Mouse (Mus musculus): ENCODE results near the gene Galntl6. TPM values are rescaled to one million over a fixed set of nuclear protein-coding genes. Genes with fewer than 3 reads are reported as not detected.

Galntl6 gene
- polyA plus RNA-seq, 1 experiment from 2014 or later, result 0.06 TPM

- H3K27me3 ChIP-seq (replicated peaks; ENCODE audit: insufficient read depth, low read length), result no peaks in the 10 kb centered on the region
- TF ChIP-seq EP300 (IDR thresholded peaks at IDR 0.05) (no peak), CTCF (IDR thresholded peaks at IDR 0.05) (no peak)
- H3K4me3 ChIP-seq (ENCODE audit: low read depth, low read length), result no peak overlapping the region
- no peaks in the 10 kb centered on the region for H3K4me1 ChIP-seq (ENCODE audit: insufficient read depth, low read depth, low read length)
- no peak for DNase-seq (ENCODE audit: low spot score)
- ATAC-seq, result no peak
- H3K4me2 ChIP-seq (replicated peaks; ENCODE audit: low read depth, low read length), result no peak overlapping the region
- no peaks in the 10 kb centered on the region for H3K36me3 ChIP-seq (ENCODE audit: insufficient read depth, low read length)
- no peaks in the 10 kb centered on the region for H3K9me3 ChIP-seq (ENCODE audit: low read length)
- H3K9ac ChIP-seq (replicated peaks; ENCODE audit: low read depth), result no peak overlapping the region
- 36% methylated on average over 3 of the region's 3 CpGs for WGBS
- H3K27ac ChIP-seq (ENCODE audit: low read length), result no peak overlapping the region
Measured at GRCm38 (mm10) chr8:57959136-57959535, 953.3 kb downstream of the Galntl6 start.

- Histone ChIP-seq H3K27me3 (replicated peaks; ENCODE audit: insufficient read depth, low read length) (no peaks in the 10 kb centered on the region), H3K27ac (ENCODE audit: low read length) (no peak overlapping the region), H3K36me3 (ENCODE audit: insufficient read depth, low read length) (no peaks in the 10 kb centered on the region), H3K4me2 (replicated peaks; ENCODE audit: low read depth, low read length) (no peak overlapping the region), H3K9ac (replicated peaks; ENCODE audit: low read depth) (no peak overlapping the region), H3K4me1 (ENCODE audit: insufficient read depth, low read depth, low read length) (no peaks in the 10 kb centered on the region), H3K9me3 (ENCODE audit: low read length) (no peaks in the 10 kb centered on the region), H3K4me3 (ENCODE audit: low read depth, low read length) (no peak overlapping the region)
- 25% methylated on average over 16 of the region's 16 CpGs for WGBS
- DNase-seq (ENCODE audit: low spot score), result no peak
- TF ChIP-seq EP300 (IDR thresholded peaks at IDR 0.05) (no peak), CTCF (IDR thresholded peaks at IDR 0.05) (no peak)
- no peak for ATAC-seq
Measured at GRCm38 (mm10) chr8:57958121-57958901, 954.1 kb downstream of the Galntl6 start.

GRCm38 (mm10) chr8:57955501-57955900, 956.9 kb downstream of the Galntl6 start:
- Histone ChIP-seq H3K4me2 (replicated peaks; ENCODE audit: low read depth, low read length) (no peak overlapping the region), H3K9ac (replicated peaks; ENCODE audit: low read depth) (no peak overlapping the region), H3K27ac (ENCODE audit: low read length) (no peak overlapping the region), H3K4me1 (ENCODE audit: insufficient read depth, low read depth, low read length) (no peaks in the 10 kb centered on the region), H3K9me3 (ENCODE audit: low read length) (no peaks in the 10 kb centered on the region), H3K36me3 (ENCODE audit: insufficient read depth, low read length) (no peaks in the 10 kb centered on the region), H3K4me3 (ENCODE audit: low read depth, low read length) (no peak overlapping the region), H3K27me3 (replicated peaks; ENCODE audit: insufficient read depth, low read length) (no peaks in the 10 kb centered on the region)
- DNase-seq (ENCODE audit: low spot score) (no peak), ATAC-seq (no peak)
- 73% methylated on average over 7 of the region's 7 CpGs for WGBS
- TF ChIP-seq EP300 (IDR thresholded peaks at IDR 0.05) (no peak), CTCF (IDR thresholded peaks at IDR 0.05) (no peak)

- H3K4me3 ChIP-seq (ENCODE audit: low read depth, low read length), result no peak overlapping the region
- no peaks in the 10 kb centered on the region for H3K36me3 ChIP-seq (ENCODE audit: insufficient read depth, low read length)
- no peaks in the 10 kb centered on the region for H3K4me1 ChIP-seq (ENCODE audit: insufficient read depth, low read depth, low read length)
- no peaks in the 10 kb centered on the region for H3K9me3 ChIP-seq (ENCODE audit: low read length)
- ATAC-seq (no peak), DNase-seq (ENCODE audit: low spot score) (no peak)
- no peak overlapping the region for H3K27ac ChIP-seq (ENCODE audit: low read length)
- H3K4me2 ChIP-seq (replicated peaks; ENCODE audit: low read depth, low read length), result no peak overlapping the region
- H3K9ac ChIP-seq (replicated peaks; ENCODE audit: low read depth), result no peak overlapping the region
- WGBS, result 68% methylated on average over 2 of the region's 2 CpGs
- H3K27me3 ChIP-seq (replicated peaks; ENCODE audit: insufficient read depth, low read length), result no peaks in the 10 kb centered on the region
- TF ChIP-seq CTCF (IDR thresholded peaks at IDR 0.05), result no peak
- TF ChIP-seq EP300 (IDR thresholded peaks at IDR 0.05), result no peak
Measured at GRCm38 (mm10) chr8:57941113-57941512, 971.3 kb downstream of the Galntl6 start.

- Histone ChIP-seq H3K27me3 (replicated peaks; ENCODE audit: insufficient read depth, low read length) (no peaks in the 10 kb centered on the region), H3K9ac (replicated peaks; ENCODE audit: low read depth) (no peak overlapping the region), H3K4me3 (ENCODE audit: low read depth, low read length) (no peak overlapping the region), H3K4me1 (ENCODE audit: insufficient read depth, low read depth, low read length) (no peaks in the 10 kb centered on the region), H3K9me3 (ENCODE audit: low read length) (no peaks in the 10 kb centered on the region), H3K4me2 (replicated peaks; ENCODE audit: low read depth, low read length) (no peak overlapping the region; the same call in 1 of the 2 replicates), H3K36me3 (ENCODE audit: insufficient read depth, low read length) (no peaks in the 10 kb centered on the region), H3K27ac (ENCODE audit: low read length) (no peak overlapping the region)
- TF ChIP-seq CTCF (IDR thresholded peaks at IDR 0.05), result no peak
- TF ChIP-seq EP300 (IDR thresholded peaks at IDR 0.05), result no peak
- DNase-seq (ENCODE audit: low spot score), result no peak
- ATAC-seq, result no peak
- 53% methylated on average over 5 of the region's 5 CpGs for WGBS
Measured at GRCm38 (mm10) chr8:57939856-57940420, 972.5 kb downstream of the Galntl6 start.

- ATAC-seq (no peak), DNase-seq (ENCODE audit: low spot score) (peak; percentile 55)
- H3K36me3 ChIP-seq (ENCODE audit: insufficient read depth, low read length), result no peaks in the 10 kb centered on the region
- H3K9ac ChIP-seq (replicated peaks; ENCODE audit: low read depth), result no peak overlapping the region
- no peaks in the 10 kb centered on the region for H3K4me1 ChIP-seq (ENCODE audit: insufficient read depth, low read depth, low read length)
- TF ChIP-seq EP300 (IDR thresholded peaks at IDR 0.05) (no peak), CTCF (IDR thresholded peaks at IDR 0.05) (peak; percentile 87)
- H3K4me2 ChIP-seq (replicated peaks; ENCODE audit: low read depth, low read length), result no peak overlapping the region; the same call in 1 of the 2 replicates
- H3K27me3 ChIP-seq (replicated peaks; ENCODE audit: insufficient read depth, low read length), result no peaks in the 10 kb centered on the region
- no peak overlapping the region for H3K27ac ChIP-seq (ENCODE audit: low read length)
- H3K9me3 ChIP-seq (ENCODE audit: low read length), result no peaks in the 10 kb centered on the region
- no peak overlapping the region for H3K4me3 ChIP-seq (ENCODE audit: low read depth, low read length)
- WGBS, result 15% methylated on average over 8 of the region's 8 CpGs
Measured at GRCm38 (mm10) chr8:57939177-57939855, 973.1 kb downstream of the Galntl6 start.

All from lung, postnatal 0 days (tissue).